Mouse (Mus musculus) mouse embryonic stem cell (cell line): ENCODE measurements around the gene Rhbg.

ENCODE experiments used
- in situ Hi-C, 2 experiments: fragments of 300-500 bp; cut with MboI; formaldehyde crosslinking; loops; 1 replicate in 1 of 2; 3 replicates in 1 of 2; pipeline ENCODE4 v1.14.3; 2019 to 2020; ENCODE audit warnings: low sequenced_read_pairs in 2 of 2, low pct_unique_long_range_greater_than_20kb in 1 of 2, mixed read lengths in 1 of 2; ENCODE audit not compliant: unreplicated experiment in 1 of 2

The Rhbg gene

DNA sequence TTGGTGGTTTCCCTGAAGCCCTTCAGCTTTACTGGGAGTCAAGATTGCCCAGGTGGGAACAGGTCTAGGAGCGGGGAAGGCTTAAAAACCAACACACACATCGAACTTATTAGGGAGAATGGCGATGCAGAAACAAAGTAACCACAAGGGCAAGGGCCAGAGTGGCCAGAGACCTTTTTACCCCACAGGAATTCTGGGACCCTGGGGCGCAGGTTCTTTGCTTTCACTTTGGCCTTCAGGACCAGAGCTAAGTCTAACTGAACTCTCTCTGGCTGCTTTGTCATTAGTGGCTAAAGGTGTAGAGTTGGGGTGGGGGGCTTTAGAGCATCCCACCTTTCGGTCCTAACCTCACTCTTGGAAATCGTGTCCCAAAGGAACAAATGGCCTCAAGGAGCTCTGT lies 38.4 kb downstream of the Rhbg start:
- in situ Hi-C loops: no loop called here

- in situ Hi-C loops: no loop called here
These were observed 38.9 kb downstream of the Rhbg start for GRCm38 (mm10) chr3:88215553-88216004.

DNA sequence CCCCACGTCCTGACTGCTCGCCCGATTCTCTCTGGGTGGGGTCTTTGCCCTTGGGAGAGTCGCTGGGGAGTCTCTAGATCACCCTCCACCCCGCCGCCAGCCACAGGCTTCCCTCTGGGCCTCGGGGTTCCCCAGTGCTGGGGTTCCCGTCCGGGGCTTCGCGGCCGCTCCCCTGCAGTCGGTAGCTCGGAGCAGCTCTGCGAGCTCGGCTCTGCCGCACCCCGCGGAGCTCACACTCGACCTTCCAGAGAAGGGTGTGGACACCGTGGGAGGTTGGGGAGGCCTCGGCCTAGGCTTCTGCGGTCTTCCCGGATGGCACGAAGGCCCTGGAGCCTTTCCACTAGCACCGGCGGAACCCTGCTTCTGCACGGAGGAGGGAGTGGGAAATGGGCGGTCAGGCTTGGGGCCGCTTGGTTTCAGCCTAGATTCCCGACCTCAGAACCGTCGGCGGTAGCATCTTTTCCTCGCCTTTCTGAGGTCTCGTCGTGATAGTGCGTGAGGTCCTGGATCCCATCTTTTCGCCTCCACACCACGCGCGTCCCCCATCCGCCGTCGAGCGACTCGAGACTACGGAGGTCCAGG lies 39.4 kb downstream of the Rhbg start:
- in situ Hi-C loops: no loop called here

DNA sequence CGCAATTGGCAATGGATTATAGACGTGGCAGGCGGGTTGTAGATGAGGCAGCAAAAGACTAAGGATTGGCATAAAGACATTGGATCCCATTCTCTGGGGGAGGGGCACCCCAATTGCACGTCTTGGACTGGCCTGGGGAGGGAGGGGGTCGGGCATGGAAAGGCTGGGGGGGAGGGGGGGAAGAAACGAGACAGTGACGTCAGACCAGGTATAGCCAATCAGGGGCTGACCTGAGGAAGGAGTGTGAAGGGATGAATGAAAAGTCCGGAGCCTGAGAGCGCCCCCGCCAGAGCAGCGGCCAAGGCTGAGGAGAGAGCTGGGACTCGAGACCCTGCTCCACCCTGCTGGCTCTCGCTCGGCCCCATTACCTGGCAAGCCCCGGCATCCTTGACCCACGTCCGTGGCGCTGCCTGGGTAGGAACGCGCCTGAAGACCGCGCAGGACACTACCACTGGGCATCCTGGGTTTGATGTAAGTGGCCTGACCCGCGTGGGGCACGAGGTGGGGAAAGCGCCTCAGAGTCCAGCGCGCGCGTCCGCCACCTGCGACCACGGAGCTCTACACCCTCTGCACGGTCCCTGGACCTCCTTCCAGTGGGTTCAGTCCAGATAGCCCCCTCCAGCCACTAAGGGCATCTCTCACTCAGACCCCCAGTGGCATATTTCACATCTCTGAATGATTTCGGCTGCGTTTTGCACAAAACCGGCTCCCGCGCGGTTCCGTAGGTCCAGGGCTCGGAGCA lies 40.1 kb downstream of the Rhbg start:
- in situ Hi-C loops: no loop called here

DNA sequence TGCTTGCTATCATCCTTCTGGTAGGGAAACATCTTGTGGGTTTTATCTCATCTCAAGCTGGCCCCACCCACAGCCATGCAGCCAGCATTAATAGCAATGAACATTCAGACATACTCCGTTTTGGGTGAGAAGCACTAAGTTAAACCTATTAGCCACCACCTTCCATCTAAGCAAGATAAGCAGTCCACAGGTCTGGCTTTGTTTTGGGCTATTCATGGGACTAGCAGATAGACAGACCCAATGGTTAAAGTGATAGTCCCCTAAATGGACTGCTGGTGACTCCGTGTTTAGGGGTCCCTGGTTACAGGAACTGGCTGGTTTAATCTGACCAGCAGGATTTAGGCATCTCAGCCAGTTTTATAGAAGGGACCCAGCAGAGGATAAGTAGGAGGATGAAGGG lies 41.5 kb downstream of the Rhbg start:
- in situ Hi-C loops: no loop called here

DNA sequence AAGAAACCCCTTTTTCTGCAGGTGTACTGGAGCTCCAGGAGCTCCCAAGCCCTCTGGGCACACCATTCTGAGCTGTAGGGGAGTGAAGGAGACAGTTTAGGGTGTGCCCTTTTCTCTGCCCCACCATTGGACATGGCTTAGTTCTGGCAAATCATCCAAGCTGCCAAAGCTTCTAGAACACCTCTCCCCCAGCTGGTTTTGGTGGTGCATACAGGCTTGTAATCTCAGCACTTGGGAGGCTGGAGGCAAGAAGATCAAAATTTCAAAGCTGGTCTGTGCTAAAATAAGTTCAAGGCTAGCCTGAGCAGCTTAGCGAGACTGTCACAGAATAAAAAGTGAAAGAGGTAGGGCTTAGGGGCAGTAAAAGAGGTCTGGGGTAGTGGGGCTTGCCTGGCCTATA lies 42.2 kb downstream of the Rhbg start:
- in situ Hi-C loops: no loop called here

DNA sequence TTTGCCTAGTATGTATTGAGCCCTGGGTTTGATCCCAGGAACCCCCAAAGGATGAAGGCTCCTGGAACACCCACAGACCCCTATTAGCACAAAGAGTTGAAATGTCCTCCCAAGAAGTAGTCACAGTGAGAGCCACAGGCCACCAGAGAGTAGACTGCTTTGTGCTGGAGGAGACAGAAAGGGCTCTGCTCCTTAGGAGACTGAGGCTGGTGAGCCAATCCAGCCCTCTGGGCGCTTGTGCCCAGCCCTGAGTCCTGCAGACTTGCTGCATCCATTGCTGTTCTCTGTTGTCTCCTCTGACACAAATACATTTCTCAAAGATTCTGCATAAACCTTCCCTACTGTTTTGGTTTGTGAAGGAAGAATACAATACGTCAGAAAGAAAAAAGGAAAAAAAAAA lies 43.6 kb downstream of the Rhbg start:
- in situ Hi-C loops: no loop called here

- in situ Hi-C loops: no loop called here
These were observed 44.4 kb downstream of the Rhbg start for GRCm38 (mm10) chr3:88210121-88210520.

GRCm38 (mm10) chr3:88209306-88209705 lies 45.2 kb downstream of the Rhbg start:
- in situ Hi-C loops: no loop called here

DNA sequence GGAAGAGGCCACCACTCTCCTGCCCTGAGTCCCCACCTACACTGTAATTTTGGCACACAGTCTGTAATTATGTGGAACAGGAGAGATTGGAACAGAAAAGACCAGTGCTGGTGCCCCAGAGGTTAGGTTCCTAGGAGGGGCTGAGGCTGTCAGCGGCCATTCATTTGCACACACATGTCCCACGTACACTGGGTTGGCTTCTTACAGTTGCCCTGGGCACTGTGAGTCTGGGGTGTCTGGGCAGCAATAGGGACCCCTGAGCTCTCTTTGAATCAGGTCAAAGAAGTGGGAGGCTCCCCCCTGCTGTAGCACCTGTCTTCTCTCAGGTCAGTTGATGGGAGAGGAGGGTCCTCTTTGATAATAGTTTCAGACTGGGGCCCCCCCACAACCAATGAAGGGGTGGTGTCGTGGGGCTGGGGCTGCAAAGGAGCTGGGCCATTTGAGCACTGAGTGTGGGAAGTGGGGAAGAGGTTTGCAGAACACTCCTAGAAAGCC lies 46.2 kb downstream of the Rhbg start:
- in situ Hi-C loops: no loop called here

DNA sequence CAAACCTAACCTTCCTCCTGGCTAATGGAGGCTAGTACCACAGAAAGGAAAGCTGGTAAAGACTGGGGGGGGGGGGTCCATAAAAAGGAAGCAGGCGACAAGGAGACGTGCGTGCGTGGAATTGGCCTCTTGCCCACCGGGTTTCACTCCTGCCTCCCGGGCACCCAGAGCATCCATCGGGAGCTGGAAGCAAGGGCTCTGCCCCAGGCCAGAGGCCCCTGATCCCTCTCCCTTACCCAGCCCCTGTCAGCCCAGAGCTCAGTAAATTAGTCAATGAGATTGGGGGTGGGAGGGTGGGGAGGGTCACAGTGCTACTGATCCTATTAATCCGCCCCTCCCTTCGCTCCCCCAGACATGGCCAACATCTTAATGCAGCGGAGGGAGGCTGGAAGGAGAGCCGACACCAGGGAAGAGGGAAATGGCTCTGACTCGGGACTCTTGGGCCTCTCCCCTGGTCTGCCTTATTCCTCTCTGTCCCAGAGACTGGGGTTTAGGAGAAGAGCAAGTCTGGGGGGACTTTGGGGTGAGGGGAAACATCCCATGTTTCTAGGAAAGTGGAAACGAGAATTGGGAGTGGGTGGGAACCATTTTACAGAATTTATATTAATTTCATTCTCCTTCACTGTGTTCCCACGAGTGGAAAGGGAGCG lies 46.9 kb downstream of the Rhbg start:
- in situ Hi-C loops: no loop called here

DNA sequence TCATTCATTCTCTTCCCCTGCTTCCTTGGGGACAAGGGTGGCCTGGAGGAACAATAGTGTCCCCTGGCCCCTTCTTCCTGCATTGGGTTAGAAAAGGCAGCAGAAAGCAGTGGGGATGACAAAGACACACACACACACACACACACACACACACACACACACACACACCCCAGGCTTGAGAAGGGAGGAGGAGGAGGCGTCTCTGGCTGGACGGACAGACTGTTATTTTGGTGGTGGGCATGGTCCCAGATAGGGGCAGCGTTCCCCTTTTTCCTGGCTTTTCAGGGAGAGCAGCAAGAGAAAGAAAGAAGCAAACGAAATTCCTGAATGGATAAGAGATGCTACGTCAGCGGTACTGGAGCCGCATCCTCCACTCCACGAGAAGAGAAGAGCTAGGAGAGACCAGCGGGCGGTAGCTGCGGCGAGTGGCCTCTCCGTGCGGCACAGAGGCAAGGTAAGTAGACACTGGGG lies 47.6 kb downstream of the Rhbg start:
- in situ Hi-C loops: no loop called here

- in situ Hi-C loops: no loop called here
These were observed 48.0 kb downstream of the Rhbg start for GRCm38 (mm10) chr3:88206500-88206899.

DNA sequence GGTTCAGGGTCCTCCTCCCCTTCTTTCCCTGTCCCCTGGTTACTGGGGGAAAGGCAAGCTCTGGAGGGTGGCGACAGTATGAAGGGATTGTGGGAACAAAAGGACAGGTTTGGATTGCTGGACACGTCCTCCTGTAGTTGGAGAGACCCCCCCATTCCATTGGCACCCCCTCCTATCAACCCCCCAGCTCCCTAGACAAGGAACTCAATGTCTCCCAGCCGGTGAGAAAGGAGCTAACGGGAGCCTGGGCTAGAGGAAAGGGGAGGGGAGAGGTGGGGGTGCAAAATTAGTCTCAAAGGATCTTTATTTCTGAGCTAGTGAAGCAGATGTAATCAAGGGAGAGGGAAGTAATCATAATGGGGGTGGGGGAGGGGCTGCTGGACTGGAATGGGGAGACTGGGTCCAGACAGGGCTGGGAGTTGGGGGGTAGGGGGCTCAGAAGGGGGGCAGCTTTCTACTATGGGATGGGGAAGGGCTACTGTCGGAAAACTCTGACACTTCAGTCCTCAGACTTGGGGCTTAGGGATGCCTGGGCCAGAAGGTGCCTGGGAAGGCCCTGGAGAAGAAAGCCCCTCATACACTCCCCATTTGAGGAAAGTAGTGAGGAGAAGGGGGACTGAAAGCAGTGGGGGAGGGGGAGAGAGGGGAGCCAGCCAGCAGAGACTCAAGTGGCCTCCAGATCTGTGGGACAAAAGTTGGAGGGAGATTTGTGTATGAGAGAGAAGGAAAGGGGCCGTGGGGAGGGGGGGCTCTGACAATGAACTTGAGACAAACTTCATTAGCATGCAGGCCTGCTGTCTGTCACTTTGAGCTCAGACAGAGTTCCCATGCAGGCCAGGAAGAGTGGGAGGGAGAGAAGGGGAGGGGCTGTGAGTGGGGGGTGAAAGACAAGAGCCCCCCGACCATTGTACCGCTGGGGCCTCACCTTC lies 48.7 kb downstream of the Rhbg start:
- in situ Hi-C loops: no loop called here

- in situ Hi-C loops: no loop called here
These were observed 49.3 kb downstream of the Rhbg start for GRCm38 (mm10) chr3:88205176-88205562.

- in situ Hi-C loops: no loop called here
These were observed 49.8 kb downstream of the Rhbg start for GRCm38 (mm10) chr3:88204751-88205150.

- in situ Hi-C loops: no loop called here
These were observed 50.4 kb downstream of the Rhbg start for GRCm38 (mm10) chr3:88203999-88204700.

GRCm38 (mm10) chr3:88203456-88203855 lies 51.1 kb downstream of the Rhbg start:
- in situ Hi-C loops: no loop called here
